Mouse (Mus musculus) 416B (cell line): Measurements from ENCODE around the gene St13.

Experiments used
- DNase-seq: peaks from one replicate; pipeline ENCODE4 v3.0.0; 2011; ENCODE audit warnings: low read depth

St13 gene

DNA sequence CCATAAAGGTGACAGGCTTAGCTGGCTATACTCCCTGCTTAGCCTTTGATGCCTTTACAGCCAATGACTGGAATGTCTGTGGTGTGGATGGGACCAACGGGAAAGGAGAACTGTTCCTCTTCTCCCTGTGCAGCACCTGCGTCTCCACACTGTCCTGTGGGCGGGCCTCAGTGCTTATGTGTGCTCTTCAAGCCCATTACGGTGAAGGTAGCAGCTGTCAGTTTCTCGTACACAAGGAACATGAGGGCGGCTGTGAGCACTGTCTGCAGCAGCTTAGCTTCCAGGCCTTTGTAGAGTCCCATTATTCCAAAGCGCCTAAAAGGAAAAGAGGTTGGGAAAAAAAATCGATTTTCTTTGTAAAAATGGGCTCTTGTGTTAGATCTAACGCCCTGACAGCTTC lies 80.4 kb downstream of the St13 start:
- no peak for DNase-seq

DNA sequence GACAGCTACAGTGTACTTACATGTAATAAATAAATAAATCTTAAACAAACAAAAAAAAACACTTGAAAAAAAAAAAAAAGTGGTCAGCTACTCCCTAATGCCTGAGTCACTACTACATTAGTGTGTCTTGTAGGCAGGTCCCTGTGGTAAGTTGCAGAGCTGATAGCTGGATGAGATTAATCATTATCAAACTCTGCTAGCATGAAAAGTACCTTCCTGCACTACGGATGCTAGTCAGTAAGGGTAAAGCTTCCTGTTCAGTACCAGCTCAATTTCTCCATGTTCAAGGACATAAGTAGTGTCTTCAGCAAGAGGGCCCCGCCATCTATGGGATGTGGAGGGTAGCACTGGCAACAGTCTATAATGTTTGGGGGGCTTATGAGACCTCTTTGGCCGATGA lies 85.9 kb downstream of the St13 start:
- DNase-seq: peak; percentile 80
